Mouse (Mus musculus): ENCODE measurements around the gene Gfpt2.
"Not testable (repeated sequence)": the region's sequence is repeated elsewhere in the genome, so short reads cannot be mapped to it uniquely, and the experiment has no call there.

Gene Gfpt2

DNA sequence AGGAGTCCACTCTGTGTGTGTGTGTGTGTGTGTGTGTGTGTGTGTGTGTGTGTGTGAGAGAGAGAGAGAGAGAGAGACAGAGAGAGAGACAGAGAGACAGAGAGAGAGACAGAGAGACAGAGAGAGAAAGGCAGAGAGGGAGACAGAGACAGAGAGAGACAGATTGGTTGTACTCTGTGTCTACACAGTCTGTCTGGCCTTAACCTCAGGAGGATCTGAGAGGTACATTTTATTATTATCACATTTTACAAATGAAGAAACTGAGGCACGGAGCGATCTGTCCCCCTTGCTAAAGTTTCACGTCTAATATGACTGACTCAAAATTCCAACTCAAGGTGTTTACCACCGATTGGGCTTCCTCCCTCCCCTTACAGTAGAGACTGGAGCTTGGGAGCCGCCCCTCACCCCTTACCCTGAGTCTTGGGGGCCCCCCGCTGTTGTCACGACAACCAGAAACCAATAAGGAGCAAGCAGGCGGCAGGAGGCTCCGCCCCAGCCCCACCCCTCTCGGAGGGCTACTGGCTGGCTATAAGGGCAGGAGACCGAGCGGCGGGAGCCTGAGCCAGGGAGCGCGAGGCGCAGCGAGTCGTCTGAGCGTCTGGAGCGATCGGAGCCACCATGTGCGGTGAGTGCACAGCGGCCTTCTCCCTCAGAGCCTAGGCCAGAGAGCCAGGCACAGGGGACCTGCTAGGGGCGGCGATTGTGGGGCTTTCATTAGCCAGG, at the start of gene Gfpt2:
TSS of gene Gfpt2 (plus strand) at position 560 of the 723 bp plus-strand sequence.
- in situ Hi-C loops (cut with MseI, MboI) = no loop called here

DNA sequence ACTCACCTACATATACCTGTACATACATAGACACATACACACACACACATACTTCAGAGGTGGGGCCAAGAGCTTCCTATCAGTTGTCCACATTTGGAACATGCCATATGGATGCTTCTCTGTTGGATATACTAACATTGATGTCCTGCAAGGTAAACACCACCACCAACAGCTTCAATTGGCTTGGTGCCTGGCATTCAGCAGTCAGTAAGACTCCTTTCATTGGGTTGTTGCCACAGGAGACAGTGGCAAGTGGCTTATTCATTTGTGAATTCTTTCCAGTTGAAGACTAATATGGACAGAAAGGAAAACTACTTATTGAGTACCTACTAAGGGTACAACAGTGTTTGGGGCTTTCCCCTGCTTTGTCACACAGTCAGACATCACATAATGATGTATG, 49.0 kb upstream of the Gfpt2 start:
- in situ Hi-C loops (cut with MseI, MboI) = no loop called here

DNA sequence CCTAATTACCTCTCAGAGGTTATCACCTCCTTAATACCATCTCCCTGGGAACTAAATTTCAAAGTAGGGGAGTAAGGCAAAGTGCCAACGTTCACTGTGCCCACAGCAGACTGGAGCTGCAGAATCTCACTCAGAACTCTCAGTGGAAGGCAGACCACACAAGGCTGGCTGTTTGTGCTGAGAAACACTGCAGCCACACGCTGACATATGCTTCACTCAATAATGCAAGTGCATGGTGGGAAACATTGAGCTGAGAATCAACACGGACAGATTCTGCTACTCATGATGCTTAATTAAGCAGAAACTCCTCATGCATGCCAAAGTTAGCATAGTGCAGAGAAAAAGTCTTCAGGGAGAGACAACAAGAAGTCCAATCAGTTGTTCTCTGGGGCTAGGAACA, 48.1 kb upstream of the Gfpt2 start:
- in situ Hi-C loops (cut with MseI, MboI) = no loop called here

DNA sequence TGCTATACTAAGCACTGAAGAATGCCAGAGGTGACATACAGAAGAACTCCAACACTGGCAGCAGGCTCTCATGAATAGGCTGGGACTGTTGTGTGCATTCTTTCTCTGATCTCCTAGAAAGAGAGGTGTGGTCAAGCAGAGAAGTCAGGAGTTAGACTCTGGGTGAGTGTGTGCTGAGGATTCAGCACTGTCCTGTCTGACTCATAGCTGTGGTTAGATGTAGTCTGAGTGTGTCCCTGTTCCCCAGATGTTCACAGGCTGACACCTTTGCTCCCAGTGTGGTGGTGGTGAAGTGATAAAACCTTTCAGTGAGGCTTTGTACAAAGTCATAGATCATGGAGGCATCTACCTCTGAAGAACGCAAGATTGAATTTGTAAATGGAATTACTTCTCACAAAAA, 47.2 kb upstream of the Gfpt2 start:
- in situ Hi-C loops (cut with MseI, MboI) = no loop called here

DNA sequence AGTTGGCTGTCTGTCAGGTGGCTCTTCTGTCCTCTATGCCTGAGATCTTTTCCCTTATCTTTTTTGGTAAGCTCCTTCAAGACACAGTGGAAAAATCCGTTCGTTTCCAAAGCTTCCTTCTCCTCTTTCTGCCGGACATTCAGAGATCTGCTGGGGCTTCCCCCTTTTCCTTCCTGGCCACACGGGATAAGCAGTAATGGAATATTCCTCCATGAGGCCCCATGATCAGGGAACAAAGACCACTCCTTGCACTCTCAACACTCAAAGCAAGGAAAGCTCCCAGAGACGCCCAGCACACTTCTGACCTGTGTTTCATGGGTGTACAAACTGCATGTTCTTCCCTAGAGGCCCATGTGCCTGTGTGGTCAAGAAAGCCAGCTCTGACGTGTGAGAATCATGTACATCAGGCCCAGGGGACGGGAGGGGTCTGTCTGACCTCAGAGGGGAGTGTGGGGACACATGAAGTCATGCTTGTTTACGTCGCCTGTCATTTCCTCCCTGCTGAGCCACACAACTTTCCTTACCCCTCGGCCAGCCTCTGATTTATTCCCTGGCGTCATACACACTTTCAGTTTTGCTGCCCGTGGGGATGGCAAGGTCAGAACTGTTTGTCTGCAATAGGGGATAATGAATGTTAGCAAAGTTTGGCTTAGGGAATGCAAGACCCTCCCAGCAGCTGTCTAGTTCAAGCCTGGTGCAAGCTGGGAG, 38.9 kb upstream of the Gfpt2 start:
- in situ Hi-C loops (cut with MseI, MboI) = no loop called here

DNA sequence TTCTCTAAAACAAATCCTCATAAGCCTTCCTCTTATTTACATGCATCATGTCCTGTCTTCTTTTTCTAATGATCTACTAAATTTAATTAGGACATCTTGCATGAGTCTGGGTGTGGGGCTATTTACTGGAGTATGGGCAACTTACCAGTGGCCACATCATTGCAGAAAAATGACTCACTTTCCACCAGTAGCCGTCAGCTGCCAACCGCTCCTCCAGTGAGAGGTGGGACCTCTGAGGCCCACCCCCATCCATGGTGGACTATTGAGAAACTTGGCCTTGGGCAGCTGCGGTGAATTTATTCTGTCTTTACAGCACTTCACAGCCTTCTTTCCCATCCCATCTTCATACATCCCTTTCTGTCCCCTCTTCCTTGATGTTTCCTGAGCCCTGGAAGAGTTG, 35.9 kb upstream of the Gfpt2 start:
- in situ Hi-C loops (cut with MseI, MboI) = no loop called here

DNA sequence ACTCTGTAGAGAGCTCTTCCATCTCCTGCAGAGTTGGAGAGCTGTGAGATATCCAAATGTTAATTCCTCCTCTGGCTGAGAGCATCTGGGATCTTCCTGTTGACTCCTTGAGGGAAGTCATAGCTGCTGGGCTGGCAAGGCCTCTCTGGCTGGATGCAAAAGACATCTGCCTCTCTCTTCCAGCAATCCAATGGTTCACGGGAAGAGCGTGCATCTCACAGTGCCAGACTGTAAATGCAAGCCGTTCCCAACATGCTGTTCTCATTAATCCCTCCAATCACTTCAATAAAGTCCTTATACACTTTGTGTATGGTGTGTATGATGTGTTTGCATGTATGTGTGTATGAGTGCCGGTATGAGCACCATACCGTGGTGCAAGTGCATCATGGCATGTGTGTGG, 32.8 kb upstream of the Gfpt2 start:
- in situ Hi-C loops (cut with MseI, MboI) = no loop called here

DNA sequence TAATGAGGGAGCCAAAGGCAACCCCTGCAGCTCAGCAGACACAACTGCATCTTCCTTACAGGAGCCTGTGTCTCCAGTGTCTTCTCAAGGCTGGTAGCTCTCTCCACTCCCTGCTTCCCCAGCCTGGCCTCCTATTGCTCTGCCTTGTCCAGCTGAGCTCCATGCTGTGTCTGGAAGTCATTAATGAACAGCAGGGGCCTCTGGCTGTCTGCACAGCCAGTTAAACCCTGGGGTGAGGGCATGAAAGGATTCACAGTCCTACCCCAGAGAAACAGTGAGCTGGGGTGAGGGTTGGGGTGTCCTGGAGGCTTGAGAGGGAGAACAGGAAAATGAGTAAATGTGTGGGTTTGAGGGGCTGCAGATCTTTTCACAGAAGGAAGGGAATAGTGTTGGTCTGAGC, 30.4 kb upstream of the Gfpt2 start:
- in situ Hi-C loops (cut with MseI, MboI) = no loop called here

DNA sequence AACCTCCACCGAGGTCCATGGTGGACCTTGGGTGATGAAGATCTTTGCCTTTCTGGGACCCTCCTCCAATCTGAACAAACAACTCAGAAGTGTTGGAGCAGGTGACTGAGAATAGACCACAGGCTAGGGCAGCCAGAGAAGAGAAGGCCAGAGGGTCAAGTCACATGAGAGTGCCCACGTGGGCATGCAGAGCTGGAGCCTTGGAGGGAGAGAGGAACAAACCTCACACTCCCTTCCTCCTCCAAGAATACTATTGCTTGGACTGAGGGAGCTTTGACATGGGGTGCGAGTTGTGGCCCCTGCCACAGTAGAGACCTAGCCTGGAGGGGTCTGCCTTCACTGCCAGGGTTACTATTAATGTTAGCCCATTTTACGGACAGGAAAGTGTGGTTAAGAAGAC, 30.0 kb upstream of the Gfpt2 start:
- in situ Hi-C loops (cut with MseI, MboI) = no loop called here

DNA sequence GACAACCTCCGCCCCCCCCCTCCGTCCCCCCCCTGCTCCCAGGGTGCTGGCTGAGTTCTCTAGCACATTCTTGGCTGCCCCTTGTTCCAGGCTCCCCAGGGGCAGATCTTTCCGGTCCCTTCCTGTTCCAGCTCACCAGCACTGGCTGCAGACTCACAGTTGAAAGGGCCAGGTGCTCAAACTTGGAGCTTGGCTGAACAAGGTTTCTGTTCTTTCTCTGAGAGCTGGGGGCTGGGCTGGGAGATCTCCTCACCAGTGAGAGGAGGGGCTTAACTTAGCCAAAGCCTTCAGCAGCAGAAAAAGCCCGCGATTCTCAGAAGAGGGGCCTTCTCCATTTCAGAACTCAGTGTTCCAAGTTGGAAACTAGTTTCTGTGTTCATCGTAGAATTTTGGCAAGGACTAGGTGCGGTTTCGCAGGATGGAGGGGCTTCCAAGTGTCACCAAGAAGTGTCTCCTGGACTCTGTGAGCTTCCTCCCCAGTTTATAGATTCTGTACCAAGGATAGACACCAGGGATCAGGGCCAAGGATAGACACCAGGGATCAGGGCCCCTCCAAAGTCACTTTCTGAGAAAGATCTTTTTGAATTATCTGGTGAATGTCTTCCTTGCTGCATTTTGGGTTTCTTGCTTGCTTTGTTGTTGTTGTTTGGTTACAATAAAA, 29.2 kb upstream of the Gfpt2 start:
- in situ Hi-C loops (cut with MseI, MboI) = no loop called here

DNA sequence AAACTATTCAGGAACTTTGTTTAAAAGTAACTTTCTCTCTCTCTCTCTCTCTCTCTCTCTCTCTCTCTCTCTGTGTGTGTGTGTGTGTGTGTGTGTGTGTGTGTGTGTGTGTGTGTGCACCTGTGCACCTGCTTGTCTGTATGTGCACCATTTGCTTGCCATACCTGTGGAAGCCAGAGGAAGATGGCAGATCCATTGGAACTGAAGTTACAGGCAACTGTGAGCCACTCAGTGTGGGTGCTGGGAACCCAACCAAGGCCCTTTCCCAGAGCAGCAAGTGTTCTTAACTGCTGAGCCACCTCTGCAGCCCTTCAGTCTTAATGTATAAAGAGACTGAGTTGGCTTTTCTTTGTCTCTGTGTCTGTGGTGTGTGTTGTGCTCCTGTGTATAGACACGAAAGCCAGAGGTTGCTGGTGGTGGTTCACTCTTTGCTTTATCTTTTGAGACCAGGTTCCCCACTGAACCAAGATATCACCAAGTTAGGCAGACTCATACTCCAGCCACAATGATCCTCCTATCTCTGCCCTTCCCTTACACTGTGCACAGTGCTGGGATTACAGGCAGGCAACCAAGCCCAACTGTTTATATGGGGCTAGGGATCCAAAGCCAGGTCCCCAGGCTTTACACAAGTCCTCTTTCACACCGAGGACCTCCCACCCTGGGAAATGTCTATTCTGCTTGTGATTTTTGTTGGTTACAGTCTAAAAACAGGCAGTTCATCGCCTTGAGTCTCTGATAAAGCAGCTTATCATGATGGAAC, 28.4 kb upstream of the Gfpt2 start:
- in situ Hi-C loops (cut with MseI, MboI) = no loop called here

DNA sequence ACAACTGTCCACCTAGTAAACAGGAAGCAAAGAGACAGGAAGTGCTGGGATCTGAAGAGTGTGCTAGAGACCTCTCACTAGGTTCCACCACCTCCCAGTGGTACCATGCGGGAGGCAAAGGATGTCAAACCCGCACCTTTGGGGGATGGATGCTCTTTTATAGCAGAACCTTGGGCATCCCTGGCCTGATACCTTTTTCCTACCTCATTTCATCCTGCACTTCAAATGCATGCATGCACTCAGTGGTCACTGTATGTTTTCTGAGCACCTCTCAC, 27.9 kb upstream of the Gfpt2 start:
- in situ Hi-C loops (cut with MseI, MboI) = no loop called here

DNA sequence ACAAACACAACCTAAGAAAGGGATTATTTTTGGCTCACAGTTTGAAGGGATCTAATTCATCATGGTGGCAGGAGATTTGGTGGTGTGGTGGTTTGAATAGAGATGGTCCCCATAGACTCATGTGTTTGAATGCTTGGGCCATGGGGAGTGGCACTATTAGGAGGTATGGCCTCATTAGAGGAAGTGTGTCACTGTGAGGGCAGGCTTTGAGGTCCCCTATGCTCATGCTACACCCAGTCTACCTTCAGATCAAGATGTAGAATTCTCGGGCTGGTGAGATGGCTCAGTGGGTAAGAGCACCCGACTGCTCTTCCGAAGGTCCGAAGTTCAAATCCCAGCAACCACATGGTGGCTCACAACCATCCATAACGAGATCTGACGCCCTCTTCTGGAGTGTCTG, 26.5 kb upstream of the Gfpt2 start:
- in situ Hi-C loops (cut with MseI, MboI) = not testable (repeated sequence)

DNA sequence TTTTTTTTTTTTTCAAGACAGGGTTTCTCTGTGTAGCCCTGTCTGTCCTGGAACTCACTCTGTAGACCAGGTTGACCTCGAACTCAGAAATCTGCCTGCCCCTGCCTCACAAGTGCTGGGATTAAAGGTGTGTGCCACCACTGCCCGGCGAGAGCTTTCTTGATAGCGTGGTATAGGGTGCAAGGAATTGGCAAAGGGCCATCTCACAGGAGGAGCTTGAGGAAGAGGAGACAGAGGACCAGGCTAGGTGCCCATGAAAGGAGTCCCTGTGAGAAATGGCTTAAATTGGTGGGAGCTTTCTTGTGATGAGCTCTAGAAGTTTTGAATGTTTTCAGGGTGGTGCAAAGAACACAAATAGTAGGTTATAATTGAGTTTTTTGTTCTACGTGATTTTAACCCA, 25.2 kb upstream of the Gfpt2 start:
- in situ Hi-C loops (cut with MseI, MboI) = no loop called here

DNA sequence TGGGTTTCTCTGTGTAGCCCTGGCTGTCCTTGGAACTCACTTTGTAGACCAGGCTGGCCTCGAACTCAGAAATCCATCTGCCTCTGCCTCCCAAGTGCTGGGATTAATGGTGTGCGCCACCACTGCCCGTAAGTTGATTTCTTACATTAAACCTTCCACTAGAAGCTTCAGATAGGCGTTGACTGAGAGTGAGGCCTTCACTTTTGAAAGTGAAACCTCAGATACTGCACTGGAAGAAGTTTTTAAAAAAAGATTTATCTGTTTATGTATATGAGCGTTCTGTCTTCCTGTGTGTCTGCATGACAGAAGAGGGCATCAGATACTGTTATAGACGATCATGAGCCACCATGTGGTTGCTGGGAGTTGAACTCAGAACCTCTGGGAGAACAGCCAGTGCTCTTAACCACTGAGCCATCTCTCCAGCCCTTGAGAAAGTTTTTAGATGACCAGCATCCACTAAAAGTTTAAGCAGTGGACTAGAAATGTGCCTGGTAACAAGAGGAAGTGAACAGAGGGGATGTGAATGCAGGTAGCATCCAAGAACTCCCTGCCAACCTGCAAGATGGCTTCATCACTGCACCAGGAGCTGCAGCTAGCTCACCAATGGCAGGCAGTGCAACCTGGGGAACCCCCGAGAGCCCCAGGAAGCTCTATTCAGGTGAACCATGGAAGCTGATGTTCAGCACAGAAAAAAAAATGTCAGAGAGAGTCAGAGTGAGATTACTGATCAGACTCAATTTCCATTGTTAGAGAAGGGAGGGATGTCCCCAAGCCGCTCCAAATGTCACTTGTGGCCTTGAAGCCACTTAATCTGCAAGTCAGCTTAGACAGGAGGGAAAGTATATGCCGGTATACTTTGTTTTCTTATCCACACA, 23.1 kb upstream of the Gfpt2 start:
- in situ Hi-C loops (cut with MseI, MboI) = no loop called here

DNA sequence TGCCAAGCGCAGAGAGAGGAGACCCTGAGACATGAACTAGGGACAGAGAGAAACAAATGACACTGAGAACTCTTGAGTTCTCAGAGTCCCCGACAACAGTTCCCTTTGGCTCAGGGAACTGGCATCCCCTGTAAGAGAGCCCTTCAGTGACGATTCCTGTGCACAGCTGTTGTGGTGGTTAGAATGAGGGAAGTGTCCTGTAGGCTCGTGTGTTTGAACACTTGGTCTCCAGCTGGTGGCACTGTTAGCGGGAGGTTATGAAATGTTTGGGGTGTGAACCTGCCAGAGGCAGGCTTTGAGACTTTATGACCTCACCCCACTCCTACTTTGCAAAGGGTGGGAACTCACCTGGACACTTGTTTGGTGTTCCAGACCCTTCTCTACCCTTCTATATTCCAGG, 21.7 kb upstream of the Gfpt2 start:
- in situ Hi-C loops (cut with MseI, MboI) = no loop called here

DNA sequence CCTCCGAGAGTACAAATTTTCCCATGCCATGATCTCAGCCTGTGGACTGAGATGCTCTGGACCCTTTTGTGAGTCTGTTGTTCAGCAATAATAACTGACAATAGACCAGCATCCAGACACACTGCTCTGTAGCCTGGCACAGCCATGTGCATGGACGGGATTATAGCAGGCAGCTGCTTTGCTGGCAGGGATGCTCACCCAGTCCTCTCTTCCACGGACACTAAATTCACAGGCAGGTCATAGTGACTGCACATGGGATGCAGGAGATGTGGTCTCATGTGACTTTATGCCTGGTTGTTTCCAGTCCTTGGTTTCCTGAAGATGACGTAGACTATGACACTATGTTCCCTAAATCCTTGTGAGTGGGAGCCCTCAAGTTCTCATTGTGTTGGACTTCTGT, 19.1 kb upstream of the Gfpt2 start:
- in situ Hi-C loops (cut with MseI, MboI) = no loop called here

DNA sequence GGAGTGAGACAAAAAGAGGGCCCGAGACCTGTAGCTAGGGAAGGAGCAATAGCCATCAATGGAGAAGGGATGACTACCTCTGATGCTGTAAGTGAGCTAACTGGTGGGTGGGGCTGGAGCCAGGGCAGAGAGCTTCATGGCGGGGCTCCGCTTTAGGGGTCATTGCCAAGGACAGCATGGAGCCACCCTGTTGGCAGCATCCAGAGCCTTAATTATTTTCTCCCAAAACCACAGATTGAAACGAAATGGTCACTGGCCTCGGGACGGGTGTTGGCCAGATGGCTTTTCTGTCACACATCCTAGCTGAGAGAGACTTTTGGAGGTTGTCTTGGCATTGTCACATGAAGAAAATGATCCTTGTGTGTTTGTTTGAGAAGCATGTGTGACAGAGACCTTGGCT, 15.1 kb upstream of the Gfpt2 start:
- in situ Hi-C loops (cut with MseI, MboI) = no loop called here

DNA sequence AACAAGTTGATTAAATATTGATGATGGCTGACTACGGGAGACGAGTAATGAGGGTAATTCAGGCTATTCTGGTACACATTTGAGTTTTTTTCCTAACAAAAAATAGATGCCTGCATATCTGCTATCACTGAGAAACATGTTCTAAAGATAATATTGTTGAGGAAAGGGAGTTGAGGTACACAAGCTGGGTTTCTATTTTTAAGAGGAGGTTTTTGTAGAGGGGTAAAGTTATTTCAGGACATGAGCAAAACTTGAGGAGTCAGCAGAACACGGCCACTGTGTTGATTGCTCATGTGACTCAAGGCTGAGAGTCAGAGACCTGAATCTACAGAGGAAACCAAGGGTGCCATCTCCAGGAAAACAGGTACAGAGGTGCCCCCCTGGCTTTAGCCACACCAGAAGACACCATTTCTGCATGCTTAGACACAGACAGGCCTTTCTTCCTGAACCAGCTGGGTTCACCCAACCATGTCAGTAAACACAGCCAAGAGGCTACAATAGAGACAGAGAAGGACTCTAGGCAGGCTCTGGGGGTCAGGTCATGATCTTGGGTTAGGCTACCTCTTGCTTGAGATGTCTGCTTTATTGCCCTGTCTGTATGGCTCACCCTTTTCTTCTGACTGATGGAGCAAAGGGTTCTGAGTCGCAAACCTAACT, 13.7 kb upstream of the Gfpt2 start:
- in situ Hi-C loops (cut with MseI, MboI) = no loop called here

DNA sequence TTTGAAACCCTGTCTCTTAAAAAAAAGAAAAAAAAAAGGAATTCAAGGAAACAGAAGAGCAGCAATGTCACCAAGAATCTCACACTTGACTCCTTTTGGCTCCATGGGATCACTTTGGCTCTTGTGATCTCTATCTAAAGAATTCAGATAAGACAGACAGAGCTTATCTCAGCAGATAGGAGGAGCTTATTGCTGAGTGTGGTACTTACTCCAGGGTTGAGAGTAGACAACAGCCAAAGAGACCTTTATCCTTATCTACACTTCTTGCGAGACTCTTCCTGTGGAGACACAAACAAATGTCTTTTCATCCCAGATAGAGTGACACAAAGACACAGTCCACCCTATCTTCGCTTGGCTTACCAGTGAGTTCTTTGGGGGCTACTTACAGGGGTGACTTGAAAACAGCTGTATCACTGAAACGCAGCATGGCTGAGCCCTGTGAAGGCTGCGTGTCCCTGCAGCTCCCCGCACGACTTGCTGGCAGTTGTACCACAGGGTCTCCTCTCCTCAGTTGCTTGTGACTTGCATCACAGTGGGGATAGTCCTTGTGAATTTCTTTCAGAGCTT, 12.1 kb upstream of the Gfpt2 start:
- in situ Hi-C loops (cut with MseI, MboI) = no loop called here

DNA sequence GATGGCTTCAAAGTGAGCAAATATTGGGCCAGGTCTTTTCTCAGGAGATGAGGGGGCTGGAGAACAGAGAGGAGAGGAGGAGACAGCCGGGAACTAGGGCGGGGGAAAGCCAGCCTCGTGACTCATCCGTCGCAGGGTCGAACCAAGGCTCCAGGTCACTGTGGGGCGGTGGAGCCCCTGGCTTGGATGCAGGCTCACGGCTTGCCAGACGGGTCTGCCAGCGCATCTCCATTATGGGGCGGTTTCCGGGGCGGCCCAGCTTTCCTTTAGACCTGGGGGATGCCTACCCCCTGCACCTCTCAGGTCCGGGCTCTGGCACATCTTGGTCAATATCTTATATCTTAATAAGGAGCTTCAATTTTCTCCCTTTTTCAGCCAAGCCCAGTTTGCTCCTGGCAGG, 847 bp upstream of the Gfpt2 start:
- in situ Hi-C loops (cut with MseI, MboI) = no loop called here
